Mouse (Mus musculus) activated CD4-positive, CD25-positive, alpha-beta regulatory T cell, adult 4 months (primary cell): ENCODE measurements around the gene Htatip2. TPM values are rescaled to one million over a fixed set of nuclear protein-coding genes. Genes with fewer than 3 reads are reported as not detected.

Source experiments
- ATAC-seq: one replicate; pipeline ENCODE4 v1.8.0; 2017
- polyA plus RNA-seq, 2 experiments: library from polyadenylated mRNA; unstranded; fragments of 100-300 nt; shearing (Covaris generic); gene quantifications; one replicate each; pipeline ENCODE4 v1.2.1; 2017

The Htatip2 gene
- polyA plus RNA-seq, 2 experiments from 2014 or later: 38.4 to 46.6 TPM

DNA sequence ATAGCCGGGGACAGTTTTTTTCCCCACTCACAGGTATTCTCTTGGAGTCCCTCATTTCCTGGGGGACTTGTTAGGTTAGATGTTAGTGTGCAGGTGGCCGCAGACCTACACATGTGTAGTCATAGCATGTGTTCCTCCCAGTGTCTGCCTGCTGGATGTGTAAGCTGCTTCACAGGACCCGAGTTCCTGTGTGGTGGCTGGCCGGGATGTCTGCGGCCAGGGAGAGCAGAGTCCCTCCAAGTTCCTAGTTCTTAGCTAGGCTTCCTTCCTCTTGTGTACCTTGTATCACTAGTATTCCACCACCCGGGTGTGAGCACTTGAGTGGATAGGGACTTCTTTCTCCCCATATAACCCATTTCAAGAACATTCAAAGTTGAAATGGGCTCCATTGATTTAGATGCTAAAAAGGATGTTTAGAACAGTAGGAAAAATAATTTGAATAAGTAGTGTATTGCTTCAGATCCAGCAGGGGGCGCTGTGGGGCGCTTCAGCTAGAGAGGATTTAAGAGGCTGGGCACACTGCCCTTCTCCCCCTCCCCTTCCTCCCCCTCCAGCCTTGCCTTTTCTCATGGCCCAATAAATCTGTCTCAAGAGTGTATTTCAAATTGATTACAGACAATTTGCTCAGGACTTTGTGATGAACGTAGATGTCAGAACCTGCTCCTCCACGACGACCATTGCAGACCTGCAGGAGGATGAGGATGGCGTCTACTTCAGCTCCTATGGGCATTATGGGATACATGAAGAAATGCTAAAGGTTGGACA, 27.9 kb downstream of the Htatip2 start:
- peak; percentile 71 for ATAC-seq

- ATAC-seq: no peak
Measured at GRCm38 (mm10) chr7:49787383-49787645, 28.4 kb downstream of the Htatip2 start.

- no peak for ATAC-seq
Measured at GRCm38 (mm10) chr7:49794304-49794703, 35.4 kb downstream of the Htatip2 start.

GRCm38 (mm10) chr7:49797171-49797570, 38.3 kb downstream of the Htatip2 start:
- ATAC-seq: no peak

GRCm38 (mm10) chr7:49803511-49803910, 44.6 kb downstream of the Htatip2 start:
- no peak for ATAC-seq

DNA sequence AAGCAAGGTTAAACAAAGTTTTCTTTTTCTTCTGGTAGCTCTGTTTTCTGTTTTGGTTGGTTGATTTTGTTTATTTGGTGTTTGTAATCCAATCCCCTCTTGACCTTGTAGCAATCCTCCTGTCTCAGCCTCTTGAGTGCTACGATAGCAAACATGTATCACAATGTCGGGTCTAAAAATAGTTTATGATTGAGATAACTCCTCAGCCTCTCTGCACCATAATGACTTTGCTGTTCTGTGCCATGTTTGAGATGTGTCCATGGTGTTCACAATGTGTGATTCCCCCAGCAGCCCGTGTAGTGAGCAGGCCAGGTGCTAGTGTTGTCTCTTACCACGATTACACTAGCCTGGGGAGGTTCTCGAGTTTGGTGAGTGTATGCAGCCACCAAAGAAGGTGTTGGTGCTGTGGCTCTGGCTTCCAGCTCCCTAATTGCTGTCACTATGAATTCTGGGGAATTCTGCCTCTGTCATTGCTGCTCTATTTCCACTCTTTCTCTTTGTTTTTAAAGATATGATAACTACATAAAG, 45.8 kb downstream of the Htatip2 start:
- no peak for ATAC-seq

- ATAC-seq: no peak
Measured at GRCm38 (mm10) chr7:49805618-49806017, 46.7 kb downstream of the Htatip2 start.

- no peak for ATAC-seq
Measured at GRCm38 (mm10) chr7:49807093-49807682, 48.3 kb downstream of the Htatip2 start.

- ATAC-seq: no peak
Measured at GRCm38 (mm10) chr7:49807846-49808622, 49.1 kb downstream of the Htatip2 start.

DNA sequence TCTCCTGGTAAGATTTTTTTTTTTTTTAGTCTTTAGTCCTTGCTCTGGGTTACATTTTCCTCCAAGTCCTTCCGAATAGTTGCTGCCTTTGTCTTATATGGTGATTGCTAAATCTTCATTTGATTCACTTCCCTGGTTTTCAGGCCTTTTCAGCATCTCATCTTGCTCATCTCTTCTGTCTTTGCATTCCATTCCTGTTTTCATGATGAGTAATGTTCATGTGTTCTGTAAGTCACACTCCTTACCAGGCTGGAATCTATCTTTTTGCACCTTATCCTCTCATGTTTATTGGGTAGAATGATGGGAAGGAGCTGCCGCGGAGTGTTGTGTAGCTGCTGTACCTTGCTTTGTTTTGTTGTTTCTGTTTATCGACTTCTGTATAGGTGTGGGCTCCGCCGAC, 50.2 kb downstream of the Htatip2 start:
- no peak for ATAC-seq

GRCm38 (mm10) chr7:49809562-49809961, 50.6 kb downstream of the Htatip2 start:
- no peak for ATAC-seq

DNA sequence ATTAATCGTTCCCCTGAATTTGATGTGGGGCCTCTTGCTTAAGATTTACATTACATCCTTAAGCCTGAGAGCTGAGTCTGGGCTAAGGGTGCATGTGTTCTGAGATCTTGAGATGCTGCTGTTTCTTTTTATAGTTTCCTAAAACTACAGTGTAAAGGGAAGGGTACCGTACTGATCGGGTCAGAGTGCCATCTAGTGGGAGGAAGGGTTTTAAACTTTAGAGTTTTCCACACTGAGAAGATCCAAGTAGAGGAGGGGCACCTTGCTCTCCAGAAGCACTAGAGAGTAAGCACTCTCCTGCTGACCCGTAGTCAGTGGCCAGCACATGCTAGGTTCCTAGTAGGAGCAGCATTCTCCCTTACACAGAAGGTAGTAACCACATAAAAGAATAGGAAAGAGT, 52.4 kb downstream of the Htatip2 start:
- no peak for ATAC-seq

- no peak for ATAC-seq
Measured at GRCm38 (mm10) chr7:49819393-49819792, 60.5 kb downstream of the Htatip2 start.

- ATAC-seq: peak; percentile 84
Measured at GRCm38 (mm10) chr7:49821370-49821769, 62.5 kb downstream of the Htatip2 start.

DNA sequence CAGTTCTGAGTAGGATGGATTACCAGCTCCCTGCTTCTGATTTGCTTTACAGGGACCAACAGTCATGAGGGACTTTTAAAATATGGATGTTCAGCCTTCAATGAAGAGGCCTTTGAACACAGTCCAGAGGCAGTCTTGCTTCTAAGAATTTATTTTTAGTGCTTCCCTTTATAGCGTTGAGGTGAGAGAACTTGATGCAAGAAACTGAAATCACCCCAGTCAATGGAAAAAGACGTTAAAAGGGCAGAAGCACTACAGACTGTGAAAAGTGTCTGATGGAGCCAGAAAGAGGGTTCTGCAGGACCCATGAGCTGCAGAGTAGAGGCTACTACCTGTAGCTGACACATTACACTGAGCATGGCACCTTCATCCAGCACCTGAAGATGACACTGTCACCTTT, 63.1 kb downstream of the Htatip2 start:
- ATAC-seq: no peak

Other genes starting within 250 kb of the Htatip2 start
- not detected for gene Dbx1, start 122.3 kb upstream of the Htatip2 start, polyA plus RNA-seq
- 10 to 100 TPM in 1 of 2 experiments, 1 to 10 TPM in 1; 9.1 to 13.9 TPM for gene Prmt3, start 19.2 kb downstream of the Htatip2 start, polyA plus RNA-seq
- not detected for gene Slc6a5, start 151.0 kb downstream of the Htatip2 start, polyA plus RNA-seq
- under 1 TPM in 1 of 2 experiments, not detected in 1; 0.05 TPM for gene Nell1, start 215.7 kb downstream of the Htatip2 start, polyA plus RNA-seq